Mouse (Mus musculus): ENCODE data around the gene E4f1. TPM values are rescaled to one million over a fixed set of nuclear protein-coding genes. Genes with fewer than 3 reads are reported as not detected.

Gene E4f1
- polyA plus RNA-seq, 3 experiments from 2014 or later = 22.1 to 49.8 (median 23.6) TPM

- no peak for ATAC-seq
Observed at GRCm38 (mm10) chr17:24481027-24481815, 11.1 kb upstream of the E4f1 start.

- ATAC-seq = no peak
Observed at GRCm38 (mm10) chr17:24480201-24480826, 10.2 kb upstream of the E4f1 start.

- ATAC-seq = no peak
Observed at GRCm38 (mm10) chr17:24479431-24479830, 9.3 kb upstream of the E4f1 start.

GRCm38 (mm10) chr17:24478663-24479380 lies 8.7 kb upstream of the E4f1 start, which contains the start of gene Mlst8:
Gene Mlst8 (minus strand): TSS chr17:24479078.
- ATAC-seq = peak; percentile 96

- no peak for ATAC-seq
Observed at GRCm38 (mm10) chr17:24477985-24478600, 8.0 kb upstream of the E4f1 start.

- no peak for ATAC-seq
Observed at GRCm38 (mm10) chr17:24477053-24477984, 7.2 kb upstream of the E4f1 start.

- ATAC-seq = no peak
Observed at GRCm38 (mm10) chr17:24476022-24476776, 6.1 kb upstream of the E4f1 start.

- ATAC-seq = no peak
Observed at GRCm38 (mm10) chr17:24475586-24475985, 5.5 kb upstream of the E4f1 start.

- no peak for ATAC-seq
Observed at GRCm38 (mm10) chr17:24474557-24474956, 4.4 kb upstream of the E4f1 start.

- ATAC-seq = no peak
Observed at GRCm38 (mm10) chr17:24473612-24474275, 3.6 kb upstream of the E4f1 start, which contains the start of gene Bricd5. Gene Bricd5 (plus strand): TSS chr17:24473884.

GRCm38 (mm10) chr17:24472512-24472911 lies 2.4 kb upstream of the E4f1 start:
- ATAC-seq = no peak

- no peak for ATAC-seq
Observed at GRCm38 (mm10) chr17:24470701-24471527, 801 bp upstream of the E4f1 start.

- no peak for ATAC-seq
Observed at GRCm38 (mm10) chr17:24469336-24469909, 690 bp downstream of the E4f1 start.

- no peak for ATAC-seq
Observed at GRCm38 (mm10) chr17:24468636-24469246, 1.4 kb downstream of the E4f1 start.

- peak; percentile 56 for ATAC-seq
Observed at GRCm38 (mm10) chr17:24463374-24464133, 6.6 kb downstream of the E4f1 start.

- ATAC-seq = no peak
Observed at GRCm38 (mm10) chr17:24462932-24463331, 7.2 kb downstream of the E4f1 start.

GRCm38 (mm10) chr17:24461580-24461979 lies 8.5 kb downstream of the E4f1 start:
- ATAC-seq = peak; percentile 61

All from inflammation-experienced regulatory T-cells, adult 6 months (primary cell).